Mouse (Mus musculus) thymus, adult 2 months (tissue): ENCODE results near the gene Casp8ap2. TPM values are rescaled to one million over a fixed set of nuclear protein-coding genes. Genes with fewer than 3 reads are reported as not detected.
A peak's percentile ranks its signal among the peaks of the same experiment; 100 is the strongest.

Source experiments
- DNase-seq: peaks from one replicate; pipeline ENCODE4 v3.0.0; 2021
- H3K27ac ChIP-seq: fragments of 200-500 bp; 2 replicates; pipeline ENCODE4 v1.5.1; 2012; ENCODE audit warnings: low read length, control low read depth; ENCODE audit not compliant: control insufficient read depth, insufficient read depth
- H3K27me3 ChIP-seq: fragments of 200-500 bp; 2 replicates; pipeline ENCODE4 v1.6.1; 2012; ENCODE audit warnings: mild to moderate bottlenecking, low read length, moderate library complexity, mixed read lengths; ENCODE audit not compliant: control insufficient read depth, insufficient read depth
- H3K36me3 ChIP-seq: fragments of 200-500 bp; 2 replicates; pipeline ENCODE4 v1.6.1; 2012; ENCODE audit warnings: mild to moderate bottlenecking, low read length, moderate library complexity; ENCODE audit not compliant: control insufficient read depth, insufficient read depth
- H3K4me1 ChIP-seq: fragments of 200-500 bp; replicated peaks from 2 replicates; pipeline ENCODE4 v1.6.1; 2012; ENCODE audit warnings: low read length; ENCODE audit not compliant: control insufficient read depth, insufficient read depth
- H3K4me3 ChIP-seq: fragments of 200-500 bp; 2 replicates; pipeline ENCODE4 v1.5.1; 2012; ENCODE audit warnings: mild to moderate bottlenecking, low read length, control low read depth, moderate library complexity; ENCODE audit not compliant: control insufficient read depth, insufficient read depth
- CTCF ChIP-seq: fragments of 200-500 bp; IDR thresholded peaks from 2 replicates; pipeline ENCODE4 v1.5.1; 2012; ENCODE audit warnings: mild to moderate bottlenecking, control low read depth, low read length, moderate library complexity, borderline replicate concordance; ENCODE audit not compliant: control insufficient read depth, poor library complexity, insufficient read depth; ENCODE audit errors: extremely low read depth
- POLR2A ChIP-seq: fragments of 200-500 bp; IDR thresholded peaks from 2 replicates; pipeline ENCODE4 v1.6.1; 2012; ENCODE audit warnings: mild to moderate bottlenecking, low read length, control low read depth, moderate library complexity; ENCODE audit not compliant: control insufficient read depth, poor library complexity, insufficient read depth; ENCODE audit errors: extremely low read depth
- WGBS: fragments of 180-500 bp; shearing (Covaris S2); methylation state at CpG from one replicate; pipeline ENCODE4 v1.1.7; 2018; 5-methylcytosine and 5-hydroxymethylcytosine counted together
- polyA plus RNA-seq: library from polyadenylated mRNA; depleted of rRNA; stranded (reverse); fragments of >200 nt; gene quantifications from 2 replicates; pipeline ENCODE4 v1.2.3, GENCODE M21; 2012

Casp8ap2 gene
- polyA plus RNA-seq, 1 experiment, result 5.4 TPM

- Histone ChIP-seq H3K36me3 (peaks cover 5% of the 10 kb centered on the region), H3K27me3 (no peaks in the 10 kb centered on the region), H3K27ac (peak within 1 kb of the TSS; percentile 77), H3K4me1 (no peaks in the 10 kb centered on the region), H3K4me3 (peak within 1 kb of the TSS; percentile 82)
- peak; percentile 93 for DNase-seq
- peak; percentile 58; the same call in 1 of the 2 replicates for TF ChIP-seq POLR2A
- 0 out of 2 replicates have a peak, but pooled peaks have one; percentile 45 for TF ChIP-seq CTCF
- under 1% methylated on average over 68 of the region's 68 CpGs for WGBS
Measured at GRCm38 (mm10) chr4:32656918-32657662, 41.8 kb downstream of the Casp8ap2 start, which contains the start of gene Mdn1. Gene Mdn1 (plus strand): TSS chr4:32657119.

GRCm38 (mm10) chr4:32665843-32666242 is 50.6 kb downstream of the Casp8ap2 start:
- Histone ChIP-seq H3K27me3 (no peaks in the 10 kb centered on the region), H3K27ac (no peak overlapping the region), H3K4me3 (no peak overlapping the region), H3K36me3 (peaks cover 8% of the 10 kb centered on the region), H3K4me1 (no peaks in the 10 kb centered on the region)
- no peak for DNase-seq
- TF ChIP-seq POLR2A, result no peak
- no peak for TF ChIP-seq CTCF
- 91% methylated on average over 4 of the region's 4 CpGs for WGBS

- H3K27ac ChIP-seq, result no peak overlapping the region
- no peaks in the 10 kb centered on the region for H3K27me3 ChIP-seq
- H3K4me3 ChIP-seq, result no peak overlapping the region
- H3K4me1 ChIP-seq, result no peaks in the 10 kb centered on the region
- TF ChIP-seq POLR2A (no peak), CTCF (no peak)
- H3K36me3 ChIP-seq, result peaks cover 9% of the 10 kb centered on the region
- DNase-seq, result no peak
- WGBS, result 95% methylated on average over 1 of the region's 1 CpGs
Measured at GRCm38 (mm10) chr4:32668291-32668690, 53.0 kb downstream of the Casp8ap2 start.

- H3K4me3 ChIP-seq, result no peak overlapping the region
- no peaks in the 10 kb centered on the region for H3K27me3 ChIP-seq
- H3K4me1 ChIP-seq, result no peaks in the 10 kb centered on the region
- WGBS, result 95% methylated on average over 2 of the region's 2 CpGs
- H3K27ac ChIP-seq, result no peak overlapping the region
- TF ChIP-seq CTCF, result no peak
- TF ChIP-seq POLR2A, result no peak
- DNase-seq, result no peak
- peaks cover 12% of the 10 kb centered on the region for H3K36me3 ChIP-seq
Measured at GRCm38 (mm10) chr4:32669825-32670224, 54.6 kb downstream of the Casp8ap2 start.

GRCm38 (mm10) chr4:32674025-32674424 is 58.8 kb downstream of the Casp8ap2 start:
- H3K4me1 ChIP-seq, result no peaks in the 10 kb centered on the region
- DNase-seq, result no peak
- H3K4me3 ChIP-seq, result no peak overlapping the region
- TF ChIP-seq POLR2A (no peak), CTCF (no peak)
- 93% methylated on average over 2 of the region's 2 CpGs for WGBS
- H3K27ac ChIP-seq, result no peak overlapping the region
- H3K36me3 ChIP-seq, result peaks cover 14% of the 10 kb centered on the region
- H3K27me3 ChIP-seq, result no peaks in the 10 kb centered on the region

GRCm38 (mm10) chr4:32677471-32677870 is 62.2 kb downstream of the Casp8ap2 start:
- H3K4me3 ChIP-seq, result no peak overlapping the region
- no peaks in the 10 kb centered on the region for H3K4me1 ChIP-seq
- H3K27me3 ChIP-seq, result no peaks in the 10 kb centered on the region
- TF ChIP-seq POLR2A (no peak), CTCF (no peak)
- H3K36me3 ChIP-seq, result peaks cover 6% of the 10 kb centered on the region; the same call in 1 of the 2 replicates
- no peak for DNase-seq
- WGBS, result 94% methylated on average over 3 of the region's 3 CpGs
- H3K27ac ChIP-seq, result no peak overlapping the region

- 95% methylated on average over 3 of the region's 3 CpGs for WGBS
- Histone ChIP-seq H3K4me1 (no peaks in the 10 kb centered on the region), H3K27ac (no peak overlapping the region), H3K27me3 (no peaks in the 10 kb centered on the region), H3K36me3 (no peaks in the 10 kb centered on the region; the same call in 1 of the 2 replicates), H3K4me3 (no peak overlapping the region)
- TF ChIP-seq CTCF (no peak), POLR2A (no peak)
- no peak for DNase-seq
Measured at GRCm38 (mm10) chr4:32680843-32681242, 65.6 kb downstream of the Casp8ap2 start.
